Mouse (Mus musculus): ENCODE data around the gene Srp54c. TPM values are rescaled to one million over a fixed set of nuclear protein-coding genes. Genes with fewer than 3 reads are reported as not detected.
A peak's percentile ranks its signal among the peaks of the same experiment; 100 is the strongest.
"Not testable (repeated sequence)": the region's sequence is repeated elsewhere in the genome, so short reads cannot be mapped to it uniquely, and the experiment has no call there.

The Srp54c gene
- total and polyA plus RNA-seq, 2 experiments, result 4.2 to 62.3 TPM

DNA sequence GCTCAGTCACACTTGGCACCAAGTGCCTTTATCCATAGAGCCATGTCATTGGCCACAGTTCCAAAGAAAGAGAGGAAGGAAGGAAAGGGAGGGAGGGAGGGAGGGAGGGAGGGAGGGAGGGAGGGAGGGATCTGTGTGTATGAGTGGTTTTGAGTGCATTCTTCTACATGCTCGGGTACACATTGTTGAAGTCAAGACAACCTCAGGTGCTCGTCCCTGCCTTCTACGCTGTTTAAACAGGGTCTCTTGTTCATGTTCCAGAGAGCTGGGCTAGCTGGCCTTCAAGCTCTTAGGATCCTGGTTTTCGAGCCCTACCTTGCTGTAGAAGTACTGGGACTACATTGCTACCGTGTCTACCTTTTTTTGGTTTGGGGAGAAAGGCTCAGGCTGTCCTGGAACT, 33.4 kb downstream of the Srp54c start:
- not testable (repeated sequence) for H3K79me2 ChIP-seq (ENCODE audit: control insufficient read depth, insufficient read depth, low read length); H3K27ac ChIP-seq (replicated peaks; ENCODE audit: insufficient read depth, low read depth, low read length); H3K4me3 ChIP-seq (ENCODE audit: insufficient read depth, low read depth, low read length); H3K36me3 ChIP-seq (ENCODE audit: control insufficient read depth, insufficient read depth, low read length); H3K9ac ChIP-seq (ENCODE audit: low read depth, low read length); H3K4me1 ChIP-seq (ENCODE audit: control insufficient read depth, insufficient read depth, low read length); DNase-seq (ENCODE audit: extremely low read depth, low read depth, low spot score); H3K27me3 ChIP-seq (ENCODE audit: control insufficient read depth, insufficient read depth, low read length)
- WGBS, result no CpG with 5 or more reads among the region's 5 CpGs

DNA sequence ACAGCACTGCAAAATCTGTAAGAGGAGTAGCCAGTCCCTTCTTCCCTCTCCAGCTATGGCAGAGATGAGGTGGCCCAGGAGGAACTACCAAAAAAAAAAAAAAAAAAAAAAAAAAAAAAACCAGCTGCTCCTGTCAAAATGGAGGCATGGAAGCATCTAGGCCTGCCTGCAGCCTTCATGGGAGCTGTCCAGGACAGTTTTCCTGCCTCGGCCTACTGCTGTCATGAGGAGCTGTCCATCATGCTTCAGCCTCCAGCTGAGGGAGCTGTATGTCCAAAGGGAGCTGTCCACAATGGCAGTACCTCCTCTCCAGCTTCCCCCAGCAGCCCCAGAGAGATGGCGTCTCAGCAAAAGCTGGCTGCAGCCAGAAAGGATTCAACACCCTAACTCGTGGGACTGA, 42.3 kb downstream of the Srp54c start:
- H3K4me3 ChIP-seq (ENCODE audit: insufficient read depth, low read depth, low read length), result no peak overlapping the region
- 82% methylated on average over 3 of the region's 3 CpGs for WGBS
- H3K79me2 ChIP-seq (ENCODE audit: control insufficient read depth, insufficient read depth, low read length), result no peaks in the 10 kb centered on the region
- no peaks in the 10 kb centered on the region for H3K27me3 ChIP-seq (ENCODE audit: control insufficient read depth, insufficient read depth, low read length)
- no peak overlapping the region for H3K9ac ChIP-seq (ENCODE audit: low read depth, low read length)
- peaks cover 2% of the 10 kb centered on the region; the same call in 1 of the 2 replicates for H3K36me3 ChIP-seq (ENCODE audit: control insufficient read depth, insufficient read depth, low read length)
- peak; percentile 4 for DNase-seq (ENCODE audit: extremely low read depth, low read depth, low spot score)
- no peak for TF ChIP-seq POLR2A (IDR thresholded peaks at IDR 0.05; ENCODE audit: extremely low read depth, insufficient read depth, low read length)
- no peaks in the 10 kb centered on the region for H3K4me1 ChIP-seq (ENCODE audit: control insufficient read depth, insufficient read depth, low read length)
- no peak overlapping the region for H3K27ac ChIP-seq (replicated peaks; ENCODE audit: insufficient read depth, low read depth, low read length)

DNA sequence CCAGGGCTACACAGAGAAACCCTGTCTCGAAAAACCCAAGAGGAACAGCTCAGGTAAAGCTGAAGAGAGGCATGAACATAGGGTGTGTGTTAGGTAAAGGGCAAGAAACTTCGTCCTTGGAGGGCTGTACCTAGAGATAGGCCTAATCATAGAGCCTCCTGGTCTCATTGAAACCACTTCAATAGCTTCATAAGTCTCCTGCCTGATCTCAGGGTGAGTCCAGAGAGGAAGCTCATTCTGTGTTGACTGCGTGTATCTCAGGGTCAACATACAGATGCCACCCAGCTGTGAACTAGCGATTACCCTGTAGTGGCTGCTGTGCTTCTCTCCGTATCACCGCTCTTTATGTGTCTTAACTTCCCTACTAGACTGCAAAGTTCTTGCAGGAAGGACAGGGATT, 47.6 kb downstream of the Srp54c start:
- not testable (repeated sequence) for H3K4me1 ChIP-seq (ENCODE audit: control insufficient read depth, insufficient read depth, low read length); H3K27ac ChIP-seq (replicated peaks; ENCODE audit: insufficient read depth, low read depth, low read length); H3K4me3 ChIP-seq (ENCODE audit: insufficient read depth, low read depth, low read length); H3K36me3 ChIP-seq (ENCODE audit: control insufficient read depth, insufficient read depth, low read length); H3K9ac ChIP-seq (ENCODE audit: low read depth, low read length); H3K27me3 ChIP-seq (ENCODE audit: control insufficient read depth, insufficient read depth, low read length); DNase-seq (ENCODE audit: extremely low read depth, low read depth, low spot score); H3K79me2 ChIP-seq (ENCODE audit: control insufficient read depth, insufficient read depth, low read length)
- 98% methylated on average over 4 of the region's 6 CpGs for WGBS

DNA sequence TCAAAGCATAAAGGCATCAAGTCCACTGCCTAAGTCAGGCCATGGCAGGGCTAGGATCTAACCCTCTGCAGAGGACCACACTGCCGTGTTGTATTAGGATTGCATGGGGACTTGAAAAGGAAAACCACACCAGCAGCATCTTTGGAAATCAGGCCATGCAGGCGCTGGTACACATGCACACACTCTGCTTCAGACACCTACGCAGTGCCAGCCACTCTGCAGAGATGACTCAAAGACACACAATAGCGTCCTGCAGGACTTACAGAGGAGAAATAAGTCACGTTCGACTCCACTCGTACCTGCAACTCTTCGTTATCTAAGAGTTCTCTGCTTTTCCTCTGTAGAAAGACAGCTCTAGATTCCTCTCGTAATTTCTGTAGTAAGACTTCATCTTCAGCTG, 68.1 kb downstream of the Srp54c start:
- WGBS, result 94% methylated on average over 9 of the region's 9 CpGs
- H3K36me3 ChIP-seq (ENCODE audit: control insufficient read depth, insufficient read depth, low read length), result peaks cover 30% of the 10 kb centered on the region
- no peak for DNase-seq (ENCODE audit: extremely low read depth, low read depth, low spot score)
- no peaks in the 10 kb centered on the region for H3K79me2 ChIP-seq (ENCODE audit: control insufficient read depth, insufficient read depth, low read length)
- TF ChIP-seq POLR2A (IDR thresholded peaks at IDR 0.05; ENCODE audit: extremely low read depth, insufficient read depth, low read length) (no peak), CTCF (IDR thresholded peaks at IDR 0.05; ENCODE audit: low read depth, low read length) (no peak)
- H3K9ac ChIP-seq (ENCODE audit: low read depth, low read length), result no peak overlapping the region
- no peak overlapping the region for H3K27ac ChIP-seq (replicated peaks; ENCODE audit: insufficient read depth, low read depth, low read length)
- H3K4me3 ChIP-seq (ENCODE audit: insufficient read depth, low read depth, low read length), result no peak overlapping the region
- H3K4me1 ChIP-seq (ENCODE audit: control insufficient read depth, insufficient read depth, low read length), result peaks cover 5% of the 10 kb centered on the region; the same call in 1 of the 2 replicates
- H3K27me3 ChIP-seq (ENCODE audit: control insufficient read depth, insufficient read depth, low read length), result no peaks in the 10 kb centered on the region

DNA sequence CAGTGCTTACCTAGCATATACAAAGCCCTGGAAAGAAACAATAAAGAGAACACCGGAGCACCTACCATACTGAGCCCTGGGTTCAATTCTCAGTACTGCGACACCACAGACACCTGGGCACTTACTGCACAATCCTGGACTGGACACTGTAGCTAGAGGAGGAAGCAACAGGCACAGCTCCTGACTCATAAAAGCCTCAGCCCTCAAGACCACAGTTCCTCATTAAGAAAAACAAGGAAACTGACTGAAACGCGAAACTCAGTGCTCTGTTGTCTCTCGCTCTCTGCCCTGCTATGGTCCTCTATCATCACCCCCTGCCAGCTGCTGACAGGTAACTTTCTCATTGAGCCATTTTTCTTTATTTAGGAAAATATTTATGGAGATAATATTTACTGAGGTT, 69.4 kb downstream of the Srp54c start, which contains the start of gene 1110008L16Rik:
TSS of gene 1110008L16Rik (plus strand) at position 242 of the 400 bp plus-strand sequence.
- Histone ChIP-seq H3K27me3 (ENCODE audit: control insufficient read depth, insufficient read depth, low read length) (no peaks in the 10 kb centered on the region), H3K79me2 (ENCODE audit: control insufficient read depth, insufficient read depth, low read length) (peaks cover 4% of the 10 kb centered on the region; the same call in 1 of the 2 replicates), H3K4me3 (ENCODE audit: insufficient read depth, low read depth, low read length) (no peak within 1 kb of the TSS), H3K27ac (replicated peaks; ENCODE audit: insufficient read depth, low read depth, low read length) (no peak within 1 kb of the TSS), H3K36me3 (ENCODE audit: control insufficient read depth, insufficient read depth, low read length) (peaks cover 21% of the 10 kb centered on the region), H3K4me1 (ENCODE audit: control insufficient read depth, insufficient read depth, low read length) (peaks cover 8% of the 10 kb centered on the region), H3K9ac (ENCODE audit: low read depth, low read length) (no peak within 1 kb of the TSS)
- no peak for TF ChIP-seq CTCF (IDR thresholded peaks at IDR 0.05; ENCODE audit: low read depth, low read length)
- TF ChIP-seq POLR2A (IDR thresholded peaks at IDR 0.05; ENCODE audit: extremely low read depth, insufficient read depth, low read length), result no peak
- DNase-seq (ENCODE audit: extremely low read depth, low read depth, low spot score), result peak; percentile 10
- 91% methylated on average over 5 of the region's 5 CpGs for WGBS

DNA sequence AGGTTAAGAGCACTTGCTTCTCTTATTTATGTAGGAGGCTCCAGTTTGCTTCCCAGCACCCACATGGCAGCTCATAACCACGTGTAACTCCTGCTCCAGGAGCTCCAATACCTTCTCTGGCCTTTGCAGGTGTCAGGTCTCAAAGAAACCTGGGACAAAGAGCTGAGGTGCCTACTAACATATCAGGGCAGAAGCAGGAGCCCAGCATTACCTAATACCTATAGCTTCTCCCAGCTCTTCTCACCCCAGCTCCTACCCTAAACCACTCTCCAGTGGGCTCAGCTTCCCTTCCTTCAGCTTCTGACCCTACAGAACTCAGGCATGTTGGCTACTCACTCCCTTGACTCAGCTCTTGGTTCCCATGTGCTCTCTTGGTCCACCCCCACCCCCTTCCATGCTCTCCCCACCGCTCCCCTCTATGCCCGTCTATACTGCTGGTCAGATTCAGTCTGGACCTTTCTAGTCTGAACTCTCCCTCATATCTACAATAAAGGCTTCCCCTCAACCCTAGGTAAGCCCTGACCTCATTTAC, 70.9 kb downstream of the Srp54c start:
- H3K36me3 ChIP-seq (ENCODE audit: control insufficient read depth, insufficient read depth, low read length), result peaks cover 12% of the 10 kb centered on the region
- H3K9ac ChIP-seq (ENCODE audit: low read depth, low read length), result no peak overlapping the region
- 92% methylated on average over 3 of the region's 3 CpGs for WGBS
- no peaks in the 10 kb centered on the region for H3K27me3 ChIP-seq (ENCODE audit: control insufficient read depth, insufficient read depth, low read length)
- DNase-seq (ENCODE audit: extremely low read depth, low read depth, low spot score), result no peak
- H3K4me3 ChIP-seq (ENCODE audit: insufficient read depth, low read depth, low read length), result no peak overlapping the region
- peaks cover 4% of the 10 kb centered on the region; the same call in 1 of the 2 replicates for H3K79me2 ChIP-seq (ENCODE audit: control insufficient read depth, insufficient read depth, low read length)
- H3K4me1 ChIP-seq (ENCODE audit: control insufficient read depth, insufficient read depth, low read length), result peaks cover 8% of the 10 kb centered on the region
- no peak for TF ChIP-seq CTCF (IDR thresholded peaks at IDR 0.05; ENCODE audit: low read depth, low read length)
- no peak for TF ChIP-seq POLR2A (IDR thresholded peaks at IDR 0.05; ENCODE audit: extremely low read depth, insufficient read depth, low read length)
- no peak overlapping the region for H3K27ac ChIP-seq (replicated peaks; ENCODE audit: insufficient read depth, low read depth, low read length)

Data from liver, adult 2 months (tissue).